Mouse (Mus musculus) splenic B cell, adult 2 months (primary cell): ENCODE measurements around the gene Lmna.

Experiments used
- DNase-seq: peaks from one replicate; pipeline ENCODE4 v3.0.0-alpha.2; 2011; ENCODE audit warnings: low read depth, low spot score
- H3K27me3 ChIP-seq: 2 replicates; pipeline ENCODE4 v1.6.1; 2012; ENCODE audit warnings: mild to moderate bottlenecking, low read length, moderate library complexity, mixed read lengths; ENCODE audit not compliant: control insufficient read depth, poor library complexity, insufficient read depth, severe bottlenecking
- H3K36me3 ChIP-seq: 2 replicates; pipeline ENCODE4 v1.6.1; 2012; ENCODE audit warnings: mild to moderate bottlenecking, low read length, moderate library complexity, mixed read lengths; ENCODE audit not compliant: control insufficient read depth, poor library complexity, insufficient read depth, severe bottlenecking

Lmna gene

DNA sequence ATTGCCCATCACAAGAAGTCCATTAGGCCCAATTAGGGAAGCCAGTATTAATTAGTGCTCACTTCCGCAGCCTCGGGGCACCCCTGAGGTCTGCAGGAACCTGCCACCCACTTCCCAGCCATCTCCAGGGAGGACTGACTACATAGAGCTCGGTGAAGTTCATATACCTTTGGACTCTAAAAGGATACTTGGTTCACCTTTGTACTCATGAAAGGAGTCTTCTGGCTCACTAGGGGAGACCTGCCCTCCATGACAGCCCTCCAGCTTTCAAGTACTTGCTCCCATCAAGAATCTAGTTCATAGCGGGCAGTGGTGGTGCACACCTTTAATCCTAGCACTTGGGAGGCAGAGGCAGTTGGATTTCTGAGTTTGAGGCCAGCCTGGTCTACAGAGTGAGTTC lies 8.7 kb upstream of the Lmna start:
- DNase-seq: no peak
- Histone ChIP-seq H3K27me3 (no peaks in the 10 kb centered on the region), H3K36me3 (no peaks in the 10 kb centered on the region)

DNA sequence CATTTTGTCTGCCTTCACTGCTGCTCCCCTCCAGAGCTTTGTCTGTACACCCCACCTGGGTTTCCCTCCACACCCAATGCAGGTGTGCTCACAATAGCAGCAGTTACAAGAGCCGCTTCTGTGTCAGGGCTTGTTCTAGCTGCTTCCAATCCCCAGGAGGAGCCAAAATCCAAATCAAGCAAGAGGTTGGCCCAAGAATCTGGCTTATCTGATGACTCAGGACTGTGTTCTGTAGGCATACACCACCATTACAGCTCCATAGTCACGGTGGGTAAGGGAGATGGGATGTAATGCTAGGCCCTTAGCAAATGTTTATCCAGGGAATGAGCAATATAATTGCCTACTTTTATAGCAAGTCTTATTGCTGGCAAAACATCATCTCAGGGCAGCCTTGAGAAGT lies 6.7 kb upstream of the Lmna start:
- Histone ChIP-seq H3K27me3 (no peaks in the 10 kb centered on the region), H3K36me3 (no peaks in the 10 kb centered on the region)
- DNase-seq: no peak

- Histone ChIP-seq H3K36me3 (no peaks in the 10 kb centered on the region), H3K27me3 (no peaks in the 10 kb centered on the region)
- DNase-seq: no peak
These were observed 5.3 kb upstream of the Lmna start for GRCm38 (mm10) chr3:88515095-88515386.

DNA sequence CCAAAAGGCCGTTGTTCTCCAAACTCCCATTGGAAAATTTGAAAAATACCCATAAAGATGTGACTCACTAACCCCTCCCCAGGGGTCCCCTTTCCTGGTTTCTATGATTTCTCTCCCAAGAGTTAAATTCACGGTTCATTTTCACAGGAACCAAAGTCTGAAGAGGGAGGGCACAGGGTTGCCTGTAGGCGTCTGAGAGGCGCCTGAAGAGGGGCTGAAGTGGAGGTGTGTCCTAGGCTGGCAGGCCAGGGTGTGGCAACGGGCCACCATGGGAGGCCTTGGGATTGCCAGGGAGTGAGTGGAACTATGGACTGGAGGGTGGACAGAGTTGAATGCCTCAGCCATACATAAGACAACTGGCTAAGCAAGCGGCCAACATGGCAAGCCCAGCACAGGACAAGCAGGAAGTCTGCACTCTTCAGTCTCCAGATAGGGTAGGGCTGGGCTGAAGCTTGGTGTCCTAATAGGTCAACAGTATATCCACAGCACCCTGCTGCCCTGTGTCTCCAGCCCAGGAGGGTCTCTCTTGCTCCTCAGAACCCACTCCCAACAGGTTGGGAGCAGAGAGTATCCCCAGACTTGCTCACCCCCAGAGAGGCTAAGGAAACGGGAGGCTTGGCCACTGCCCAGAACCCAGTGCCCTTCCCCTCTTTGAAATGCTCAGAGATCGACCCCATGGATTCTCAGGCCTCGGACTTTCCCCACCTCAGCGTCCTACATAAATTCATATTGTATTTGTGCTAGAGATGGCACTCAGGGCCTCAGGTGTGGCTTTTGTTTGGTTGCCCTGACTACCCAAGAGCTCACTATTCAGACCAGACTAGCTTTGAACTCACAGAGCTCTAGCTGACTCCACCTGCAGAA lies 4.7 kb upstream of the Lmna start:
- no peak for DNase-seq
- H3K36me3 ChIP-seq: no peaks in the 10 kb centered on the region
- no peaks in the 10 kb centered on the region for H3K27me3 ChIP-seq

- peak; percentile 68 for DNase-seq
- H3K27me3 ChIP-seq: no peaks in the 10 kb centered on the region
- H3K36me3 ChIP-seq: no peaks in the 10 kb centered on the region
These were observed 3.9 kb upstream of the Lmna start for GRCm38 (mm10) chr3:88513546-88514115.

GRCm38 (mm10) chr3:88512896-88513545 lies 3.3 kb upstream of the Lmna start:
- H3K27me3 ChIP-seq: no peaks in the 10 kb centered on the region
- H3K36me3 ChIP-seq: no peaks in the 10 kb centered on the region
- no peak for DNase-seq

- peak; percentile 49 for DNase-seq
- no peaks in the 10 kb centered on the region for H3K36me3 ChIP-seq
- H3K27me3 ChIP-seq: no peaks in the 10 kb centered on the region
These were observed 2.6 kb upstream of the Lmna start for GRCm38 (mm10) chr3:88512141-88512895.

- no peak for DNase-seq
- H3K27me3 ChIP-seq: no peaks in the 10 kb centered on the region
- no peaks in the 10 kb centered on the region for H3K36me3 ChIP-seq
These were observed 1.8 kb upstream of the Lmna start for GRCm38 (mm10) chr3:88511559-88511958.

GRCm38 (mm10) chr3:88510421-88511289 lies 899 bp upstream of the Lmna start:
- DNase-seq: peak; percentile 53
- Histone ChIP-seq H3K27me3 (no peaks in the 10 kb centered on the region), H3K36me3 (no peaks in the 10 kb centered on the region)

GRCm38 (mm10) chr3:88509250-88509649 lies 506 bp downstream of the Lmna start:
- Histone ChIP-seq H3K36me3 (no peaks in the 10 kb centered on the region), H3K27me3 (no peaks in the 10 kb centered on the region)
- DNase-seq: no peak

- Histone ChIP-seq H3K27me3 (no peaks in the 10 kb centered on the region), H3K36me3 (no peaks in the 10 kb centered on the region)
- DNase-seq: no peak
These were observed 4.0 kb downstream of the Lmna start for GRCm38 (mm10) chr3:88505765-88506164.

DNA sequence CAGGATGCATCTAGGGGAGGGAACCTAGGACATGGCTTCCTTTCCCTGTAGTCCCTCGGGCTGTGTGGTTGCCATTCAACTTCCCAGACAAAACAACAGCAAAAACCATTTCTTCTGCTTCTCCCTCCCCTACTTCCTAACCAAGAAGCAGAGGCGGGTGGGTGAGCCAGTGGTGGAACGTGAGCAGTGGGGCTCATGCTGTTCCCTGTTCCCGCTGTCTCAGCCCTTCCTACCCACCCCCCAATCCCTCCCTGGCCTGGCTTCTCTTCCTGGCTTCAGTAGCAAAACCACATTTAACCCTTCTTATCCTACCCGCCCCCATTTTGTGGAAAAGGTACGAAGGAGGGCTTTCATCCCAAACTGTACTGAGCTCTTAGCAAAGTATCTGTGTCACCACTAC lies 4.7 kb downstream of the Lmna start:
- Histone ChIP-seq H3K27me3 (no peaks in the 10 kb centered on the region), H3K36me3 (no peaks in the 10 kb centered on the region)
- DNase-seq: no peak

- H3K36me3 ChIP-seq: no peaks in the 10 kb centered on the region
- H3K27me3 ChIP-seq: no peaks in the 10 kb centered on the region
- DNase-seq: no peak
These were observed 5.6 kb downstream of the Lmna start for GRCm38 (mm10) chr3:88503881-88504746.
